24 mouse cellular contexts compared by ENCODE assay signal in the genomic region with DNA sequence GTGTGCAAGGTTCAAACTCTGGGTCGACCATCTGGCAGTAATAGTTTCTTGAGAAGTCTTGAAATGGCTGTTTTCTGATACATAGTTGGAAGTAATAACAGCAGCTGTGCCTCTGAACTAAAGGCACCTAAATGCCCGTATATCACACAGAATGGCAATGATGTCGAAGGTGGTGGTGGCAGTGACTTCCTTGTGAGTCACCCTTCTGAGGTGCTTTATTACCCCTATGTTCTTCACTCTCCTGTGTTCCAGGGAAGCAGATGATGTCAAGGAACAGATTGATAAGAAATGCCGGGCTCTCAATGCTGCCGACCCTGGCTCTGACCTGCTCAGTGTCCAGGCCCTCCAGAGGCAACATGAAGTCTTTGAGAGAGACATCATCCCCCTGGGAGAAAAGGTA. TPM values are rescaled to one million over a fixed set of nuclear protein-coding genes. Genes with fewer than 3 reads are reported as not detected.
"Had no signal": no experiment of that assay in that cellular context is flagged by ENCODE, and none has a peak within 500 bp of the region (broad histone marks: within the 10 kb centered on the region; RNA-seq: fewer than 3 reads in every experiment).

No protein-coding gene starts in this region.

- H3K27ac ChIP-seq: neural tube, embryonic 13.5 days; neural tube, embryonic 15.5 days; stomach, embryonic 15.5 days had no signal

- H3K36me3 ChIP-seq: neural tube, embryonic 13.5 days; neural tube, embryonic 15.5 days; stomach, embryonic 15.5 days had no signal

- H3K27me3 ChIP-seq: neural tube, embryonic 13.5 days; neural tube, embryonic 15.5 days; stomach, embryonic 15.5 days had no signal

- H3K4me2 ChIP-seq: neural tube, embryonic 13.5 days; neural tube, embryonic 15.5 days; stomach, embryonic 15.5 days had no signal

- H3K9me3 ChIP-seq: neural tube, embryonic 13.5 days; neural tube, embryonic 15.5 days; stomach, embryonic 15.5 days had no signal

- H3K9ac ChIP-seq: neural tube, embryonic 13.5 days; neural tube, embryonic 15.5 days; stomach, embryonic 15.5 days had no signal

- H3K4me3 ChIP-seq: neural tube, embryonic 13.5 days; neural tube, embryonic 15.5 days; stomach, embryonic 15.5 days had no signal

- H3K4me1 ChIP-seq: neural tube, embryonic 13.5 days; neural tube, embryonic 15.5 days; stomach, embryonic 15.5 days had no signal

- DNase-seq: retina, postnatal 1 day; right cerebral cortex, adult 18-20 months; right cerebral cortex, postnatal 14 days; right cerebral cortex, postnatal 25 days; right cerebral cortex, postnatal 4 days; spleen, adult 18-20 months; thymus, adult 18-20 months; thymus, adult 2 months; thymus, postnatal 14 days; thymus, postnatal 25 days; thymus, postnatal 36 days; thymus, postnatal 4 days had no signal

RNA-seq across cellular contexts. Expression of a gene that starts 39.6 kb away (rescaled TPM):
- total RNA-seq: neutrophil, adult 5-6 weeks had no signal
- polyA plus RNA-seq: neural tube, embryonic 13.5 days; neural tube, embryonic 14.5 days; neural tube, embryonic 15.5 days; small intestine, adult 2 months; spleen, adult 2 months; stomach, embryonic 14.5 days; stomach, embryonic 15.5 days; stomach, embryonic 16.5 days; testis, adult 2 months; thymus, adult 2 months; thymus, postnatal 0 days; urinary bladder, adult 2 months had no signal

RNA-seq across cellular contexts. Expression of a gene that starts 39.7 kb away (rescaled TPM):
- polyA plus RNA-seq: small intestine, adult 2 months had no signal

RNA-seq across cellular contexts. Expression of a gene that starts 56.9 kb away (rescaled TPM):
- total RNA-seq: neutrophil, adult 5-6 weeks had no signal
- polyA plus RNA-seq: neural tube, embryonic 13.5 days; neural tube, embryonic 14.5 days; neural tube, embryonic 15.5 days; small intestine, adult 2 months; spleen, adult 2 months; stomach, embryonic 14.5 days; stomach, embryonic 15.5 days; stomach, embryonic 16.5 days; testis, adult 2 months; thymus, adult 2 months; thymus, postnatal 0 days; urinary bladder, adult 2 months had no signal
